Mouse (Mus musculus) heart, embryonic 13.5 days (tissue): ENCODE measurements around the gene Hdlbp. TPM values are rescaled to one million over a fixed set of nuclear protein-coding genes. Genes with fewer than 3 reads are reported as not detected.

Experiments
- ATAC-seq: fragments of 200-750 bp; cut with Nextera tagmentation; 2 replicates; pipeline ENCODE4 v1.8.0; 2017; ENCODE audit warnings: moderate TSS enrichment; ENCODE audit not compliant: insufficient number of reproducible peaks, low FRiP score, low TSS enrichment; ENCODE audit errors: extremely low read depth
- H3K27ac ChIP-seq: fragments of 300-500 bp; sonication (generic); replicated peaks from 2 replicates; pipeline ENCODE4 v1.5.1; 2015; ENCODE audit warnings: moderate library complexity, mild to moderate bottlenecking, inconsistent platforms
- H3K27me3 ChIP-seq: fragments of 300-500 bp; sonication (generic); replicated peaks from 2 replicates; pipeline ENCODE4 v1.6.1; 2015; ENCODE audit warnings: mild to moderate bottlenecking, inconsistent platforms
- H3K36me3 ChIP-seq: fragments of 300-500 bp; sonication (generic); 2 replicates; pipeline ENCODE4 v1.6.1; 2015; ENCODE audit warnings: mild to moderate bottlenecking, inconsistent platforms
- H3K4me1 ChIP-seq: fragments of 300-500 bp; sonication (generic); 2 replicates; pipeline ENCODE4 v1.6.1; 2015; ENCODE audit warnings: inconsistent platforms
- H3K4me2 ChIP-seq: fragments of 300-500 bp; sonication (generic); 2 replicates; pipeline ENCODE4 v1.6.1; 2015; ENCODE audit warnings: inconsistent platforms, mild to moderate bottlenecking, moderate library complexity
- H3K4me3 ChIP-seq: fragments of 300-500 bp; sonication (generic); 2 replicates; pipeline ENCODE4 v1.5.1; 2015; ENCODE audit warnings: moderate library complexity, mild to moderate bottlenecking, inconsistent platforms
- H3K9ac ChIP-seq: fragments of 300-500 bp; sonication (generic); 2 replicates; pipeline ENCODE4 v1.6.1; 2015; ENCODE audit warnings: inconsistent platforms, mild to moderate bottlenecking, moderate library complexity
- H3K9me3 ChIP-seq: fragments of 300-500 bp; sonication (generic); 2 replicates; pipeline ENCODE4 v1.6.1; 2016; ENCODE audit warnings: inconsistent platforms
- WGBS: fragments of 180-500 bp; shearing (Covaris S2); methylation state at CpG from one replicate; pipeline ENCODE4 v1.1.7; 2015; ENCODE audit warnings: mixed read lengths; 5-methylcytosine and 5-hydroxymethylcytosine counted together
- polyA plus RNA-seq: library from polyadenylated mRNA; unstranded; fragments of >200 nt; fragmentation: Nextera tagmentation; extraction: Ambion mirVana; gene quantifications from 2 replicates; pipeline ENCODE4 v1.2.1, GENCODE M21; 2015

Hdlbp gene
- polyA plus RNA-seq, 1 experiment from 2014 or later: 143 TPM

- Histone ChIP-seq H3K36me3 (peaks cover 28% of the 10 kb centered on the region), H3K4me3 (peak overlapping the region; percentile 94), H3K9ac (peak overlapping the region; percentile 94), H3K9me3 (no peaks in the 10 kb centered on the region), H3K27ac (peak overlapping the region; percentile 95), H3K27me3 (no peaks in the 10 kb centered on the region), H3K4me1 (peaks cover 37% of the 10 kb centered on the region), H3K4me2 (peak overlapping the region; percentile 73)
- peak; percentile 80 for ATAC-seq
- WGBS: under 1% methylated on average over 76 of the region's 84 CpGs
Observed at GRCm38 (mm10) chr1:93445111-93445821, 33.3 kb downstream of the Hdlbp start.

DNA sequence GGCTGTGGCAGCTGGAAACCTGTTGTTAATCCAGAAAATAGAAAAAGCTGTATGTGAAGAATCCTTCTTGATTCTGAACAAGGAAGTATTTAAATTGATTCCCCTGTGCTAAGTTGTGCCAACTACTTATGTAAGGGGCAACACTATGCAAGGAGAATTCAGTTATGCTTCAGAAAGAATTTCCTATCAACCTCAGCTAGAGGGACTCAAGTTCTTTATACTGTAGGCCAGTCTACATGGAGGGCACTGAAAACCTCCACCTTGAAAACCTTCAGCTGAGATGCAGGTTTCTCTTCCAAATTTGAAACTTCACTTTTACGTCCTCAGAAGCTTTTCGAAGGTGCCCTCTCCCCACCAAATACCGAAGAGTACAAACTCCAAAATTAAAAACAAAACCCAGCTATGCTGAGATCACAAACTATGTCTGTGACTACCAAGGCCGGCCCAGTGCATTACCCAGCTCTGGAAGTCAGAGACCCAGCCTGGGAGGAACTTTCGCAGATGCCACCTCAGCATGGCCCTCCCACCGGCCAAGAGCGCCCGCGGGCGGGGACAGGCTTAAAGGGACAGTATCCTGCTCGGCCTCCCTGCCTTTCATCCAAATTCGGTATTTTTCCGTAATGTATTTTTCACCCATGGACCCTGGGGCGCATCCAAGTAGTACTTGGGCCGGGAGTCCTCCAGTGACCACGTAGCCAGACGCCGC is 34.1 kb downstream of the Hdlbp start:
- H3K36me3 ChIP-seq: peaks cover 35% of the 10 kb centered on the region
- peak overlapping the region; percentile 94 for H3K4me3 ChIP-seq
- H3K9ac ChIP-seq: peak overlapping the region; percentile 94
- H3K9me3 ChIP-seq: no peaks in the 10 kb centered on the region
- H3K27me3 ChIP-seq: no peaks in the 10 kb centered on the region
- H3K27ac ChIP-seq: peak overlapping the region; percentile 95
- ATAC-seq: peak; percentile 69; the same call in 1 of the 2 replicates
- peaks cover 37% of the 10 kb centered on the region for H3K4me1 ChIP-seq
- peak overlapping the region; percentile 73 for H3K4me2 ChIP-seq
- 5% methylated on average over 18 of the region's 18 CpGs for WGBS

- no peaks in the 10 kb centered on the region for H3K27me3 ChIP-seq
- peaks cover 18% of the 10 kb centered on the region for H3K4me1 ChIP-seq
- H3K27ac ChIP-seq: no peak overlapping the region
- 67% methylated on average over 1 of the region's 1 CpGs for WGBS
- no peak overlapping the region for H3K4me3 ChIP-seq
- H3K36me3 ChIP-seq: peaks cover 85% of the 10 kb centered on the region
- H3K9me3 ChIP-seq: no peaks in the 10 kb centered on the region
- no peak for ATAC-seq
- no peak overlapping the region for H3K9ac ChIP-seq
- H3K4me2 ChIP-seq: no peak overlapping the region
Observed at GRCm38 (mm10) chr1:93439321-93439720, 39.3 kb downstream of the Hdlbp start.

DNA sequence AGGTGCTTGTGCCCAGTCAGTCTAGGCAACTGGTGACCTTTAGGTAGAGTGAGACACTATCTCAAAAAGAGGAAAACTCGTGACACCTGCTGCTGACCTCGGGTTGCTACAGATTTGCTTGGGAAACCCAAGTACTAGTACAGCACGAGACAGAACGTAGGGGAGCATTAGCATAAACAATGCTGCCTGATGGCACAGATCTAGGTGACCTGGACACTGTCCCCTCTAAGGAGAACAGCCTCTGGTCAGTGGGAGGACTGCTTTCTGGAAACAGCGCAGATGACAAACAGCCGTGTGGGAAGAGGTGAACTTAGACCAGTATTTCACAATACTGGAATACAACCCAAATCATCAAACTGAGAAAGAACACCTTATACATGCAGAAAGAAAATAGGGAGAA is 46.5 kb downstream of the Hdlbp start:
- Histone ChIP-seq H3K27me3 (no peaks in the 10 kb centered on the region), H3K27ac (no peak overlapping the region), H3K4me3 (no peak overlapping the region), H3K9me3 (no peaks in the 10 kb centered on the region), H3K9ac (no peak overlapping the region), H3K4me2 (no peak overlapping the region), H3K4me1 (no peaks in the 10 kb centered on the region), H3K36me3 (peaks cover 95% of the 10 kb centered on the region)
- ATAC-seq: no peak
- 83% methylated on average over 6 of the region's 6 CpGs for WGBS

- peaks cover 7% of the 10 kb centered on the region; the same call in 1 of the 2 replicates for H3K27me3 ChIP-seq
- 82% methylated on average over 4 of the region's 4 CpGs for WGBS
Observed at GRCm38 (mm10) chr1:93403403-93403802, 75.2 kb downstream of the Hdlbp start.

GRCm38 (mm10) chr1:93401191-93402052 is 77.2 kb downstream of the Hdlbp start:
- peak overlapping the region; percentile 60 for H3K9ac ChIP-seq
- no peak overlapping the region for H3K27ac ChIP-seq
- no peaks in the 10 kb centered on the region for H3K9me3 ChIP-seq
- H3K27me3 ChIP-seq: peaks cover 7% of the 10 kb centered on the region; the same call in 1 of the 2 replicates
- H3K4me3 ChIP-seq: peak overlapping the region; percentile 45
- no peak for ATAC-seq
- 14% methylated on average over 38 of the region's 38 CpGs for WGBS
- peaks cover 5% of the 10 kb centered on the region; the same call in 1 of the 2 replicates for H3K4me1 ChIP-seq
- H3K36me3 ChIP-seq: peaks cover 14% of the 10 kb centered on the region
- peak overlapping the region; percentile 73 for H3K4me2 ChIP-seq

More at GRCm38 (mm10) chr1:93403403-93403802, 75.2 kb downstream of the Hdlbp start:
- Histone ChIP-seq H3K4me2 (no peak overlapping the region), H3K27ac (no peak overlapping the region), H3K9ac (no peak overlapping the region), H3K4me1 (peaks cover 5% of the 10 kb centered on the region; the same call in 1 of the 2 replicates), H3K9me3 (no peaks in the 10 kb centered on the region), H3K4me3 (no peak overlapping the region), H3K36me3 (peaks cover 34% of the 10 kb centered on the region)
- ATAC-seq: no peak

- Histone ChIP-seq H3K27ac (no peak overlapping the region), H3K9me3 (no peaks in the 10 kb centered on the region), H3K4me3 (no peak overlapping the region), H3K4me2 (no peak overlapping the region), H3K27me3 (no peaks in the 10 kb centered on the region), H3K9ac (no peak overlapping the region), H3K36me3 (no peaks in the 10 kb centered on the region), H3K4me1 (no peaks in the 10 kb centered on the region)
- 67% methylated on average over 2 of the region's 2 CpGs for WGBS
- ATAC-seq: no peak
Observed at GRCm38 (mm10) chr1:93388906-93389305, 89.7 kb downstream of the Hdlbp start.

DNA sequence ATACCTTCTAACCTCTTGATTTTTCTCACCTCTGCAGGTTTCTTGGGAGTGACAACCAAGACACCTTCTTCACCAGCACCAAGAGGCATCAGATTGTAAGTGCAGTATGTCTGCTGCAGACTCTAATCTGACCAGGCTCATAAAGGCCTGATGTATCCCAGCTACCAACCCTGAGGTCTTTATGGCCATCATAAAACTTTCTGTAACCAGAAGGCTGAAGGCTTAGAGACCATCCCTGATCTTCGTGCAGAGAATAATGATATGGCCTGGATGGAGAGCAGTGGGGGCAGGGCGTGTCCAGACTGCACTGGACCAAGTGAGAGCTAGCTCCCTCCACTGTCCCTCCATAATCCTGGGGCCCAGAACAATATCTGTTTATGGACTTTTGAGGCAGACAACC is 91.4 kb downstream of the Hdlbp start:
- Histone ChIP-seq H3K4me2 (no peak overlapping the region), H3K9me3 (0 out of 2 replicates have a peak, but pooled peaks cover 5% of the 10 kb centered on the region), H3K36me3 (no peaks in the 10 kb centered on the region), H3K27me3 (no peaks in the 10 kb centered on the region), H3K9ac (no peak overlapping the region), H3K4me3 (no peak overlapping the region), H3K4me1 (no peaks in the 10 kb centered on the region), H3K27ac (no peak overlapping the region)
- no peak for ATAC-seq
- 73% methylated on average over 2 of the region's 2 CpGs for WGBS

- WGBS: 68% methylated on average over 5 of the region's 5 CpGs
- Histone ChIP-seq H3K4me2 (no peak overlapping the region), H3K9me3 (0 out of 2 replicates have a peak, but pooled peaks cover 5% of the 10 kb centered on the region)
Observed at GRCm38 (mm10) chr1:93379117-93379516, 99.5 kb downstream of the Hdlbp start.

DNA sequence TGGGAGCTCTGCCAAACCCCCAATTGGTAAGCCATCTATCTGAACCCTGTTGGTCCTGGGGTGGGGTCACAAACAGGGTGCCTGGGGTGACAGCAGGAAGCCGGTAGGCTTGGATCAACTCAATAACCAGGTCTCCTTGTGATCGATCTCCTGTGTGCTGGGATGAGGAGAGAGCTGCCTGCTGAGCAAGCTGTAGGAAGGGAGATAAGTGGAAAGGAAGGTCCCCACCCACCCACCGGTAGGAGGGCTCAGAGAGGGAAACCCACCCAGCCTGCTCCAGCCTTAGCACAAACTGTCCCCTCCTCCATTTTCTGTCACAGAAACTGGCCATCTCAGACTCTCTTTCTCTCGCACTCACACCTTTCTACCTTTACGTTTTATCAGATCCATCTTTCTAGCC is 101.3 kb downstream of the Hdlbp start:
- no peaks in the 10 kb centered on the region for H3K4me1 ChIP-seq
- no peak for ATAC-seq
- peaks cover 10% of the 10 kb centered on the region; the same call in 1 of the 2 replicates for H3K27me3 ChIP-seq
- 0 out of 2 replicates have a peak, but pooled peaks cover 1% of the 10 kb centered on the region for H3K9me3 ChIP-seq
- H3K4me2 ChIP-seq: no peak overlapping the region
- WGBS: 40% methylated on average over 5 of the region's 5 CpGs
- H3K27ac ChIP-seq: no peak overlapping the region
- no peak overlapping the region for H3K9ac ChIP-seq
- no peak overlapping the region for H3K4me3 ChIP-seq
- no peaks in the 10 kb centered on the region for H3K36me3 ChIP-seq

More at GRCm38 (mm10) chr1:93379117-93379516, 99.5 kb downstream of the Hdlbp start:
- Histone ChIP-seq H3K27me3 (peaks cover 10% of the 10 kb centered on the region; the same call in 1 of the 2 replicates), H3K4me3 (no peak overlapping the region), H3K4me1 (no peaks in the 10 kb centered on the region), H3K27ac (no peak overlapping the region), H3K9ac (no peak overlapping the region), H3K36me3 (no peaks in the 10 kb centered on the region)
- ATAC-seq: no peak

DNA sequence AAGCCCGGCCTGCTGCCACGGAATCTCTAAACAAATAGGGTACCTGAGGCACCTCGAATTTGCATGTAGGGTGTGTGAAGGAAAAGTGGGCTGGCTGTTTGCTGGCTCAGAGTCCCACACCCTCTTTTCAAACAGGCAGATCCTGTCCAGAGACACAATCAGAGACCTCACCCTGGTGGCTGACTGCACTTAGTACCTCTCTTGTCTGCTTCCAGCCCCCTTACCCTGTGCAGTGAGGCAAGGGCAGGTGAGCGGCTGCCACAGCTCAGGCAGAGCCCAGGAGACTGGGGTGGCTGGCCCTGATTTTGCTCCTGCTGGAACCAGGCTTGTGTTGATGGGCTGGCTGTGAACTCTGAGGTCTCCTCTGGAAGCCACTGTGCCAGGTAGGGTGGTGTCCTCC is 105.0 kb downstream of the Hdlbp start, which contains the start of gene Ano7:
Ano7 (plus strand) TSS at position 266 of the 400 bp plus-strand sequence.
- no peaks in the 10 kb centered on the region for H3K36me3 ChIP-seq

More for the DNA sequence above, 105.0 kb downstream of the Hdlbp start, which contains the start of gene Ano7:
- Histone ChIP-seq H3K9me3 (no peaks in the 10 kb centered on the region), H3K9ac (no peak within 1 kb of the TSS), H3K27me3 (peaks cover 10% of the 10 kb centered on the region; the same call in 1 of the 2 replicates), H3K4me1 (no peaks in the 10 kb centered on the region), H3K4me3 (no peak within 1 kb of the TSS), H3K4me2 (no peak within 1 kb of the TSS), H3K27ac (no peak within 1 kb of the TSS)
- no peak for ATAC-seq
- 78% methylated on average over 4 of the region's 4 CpGs for WGBS
